Mouse (Mus musculus): ENCODE measurements around the gene Stx6.
"Not testable (repeated sequence)": the region's sequence is repeated elsewhere in the genome, so short reads cannot be mapped to it uniquely, and the experiment has no call there.

The Stx6 gene

GRCm38 (mm10) chr1:155167453-155167852 lies 8.9 kb downstream of the Stx6 start:
- no peak for DNase-seq (ENCODE audit: extremely low spot score)

- no peak for DNase-seq (ENCODE audit: extremely low spot score)
Measured at GRCm38 (mm10) chr1:155169935-155170334, 11.4 kb downstream of the Stx6 start.

GRCm38 (mm10) chr1:155172895-155173643 lies 14.6 kb downstream of the Stx6 start:
- DNase-seq (ENCODE audit: extremely low spot score): no peak

- not testable (repeated sequence) for DNase-seq (ENCODE audit: extremely low spot score)
Measured at GRCm38 (mm10) chr1:155173644-155174016, 15.1 kb downstream of the Stx6 start.

GRCm38 (mm10) chr1:155174424-155174823 lies 15.9 kb downstream of the Stx6 start:
- DNase-seq (ENCODE audit: extremely low spot score): no peak

- no peak for DNase-seq (ENCODE audit: extremely low spot score)
Measured at GRCm38 (mm10) chr1:155178192-155178924, 19.8 kb downstream of the Stx6 start.

GRCm38 (mm10) chr1:155184191-155184590 lies 25.7 kb downstream of the Stx6 start:
- no peak for DNase-seq (ENCODE audit: extremely low spot score)

- no peak for DNase-seq (ENCODE audit: extremely low spot score)
Measured at GRCm38 (mm10) chr1:155188656-155189055, 30.1 kb downstream of the Stx6 start.

GRCm38 (mm10) chr1:155191219-155191618 lies 32.7 kb downstream of the Stx6 start:
- DNase-seq (ENCODE audit: extremely low spot score): no peak

GRCm38 (mm10) chr1:155191671-155192070 lies 33.2 kb downstream of the Stx6 start:
- DNase-seq (ENCODE audit: extremely low spot score): no peak

- no peak for DNase-seq (ENCODE audit: extremely low spot score)
Measured at GRCm38 (mm10) chr1:155192805-155193368, 34.4 kb downstream of the Stx6 start.

GRCm38 (mm10) chr1:155196691-155197090 lies 38.2 kb downstream of the Stx6 start:
- no peak for DNase-seq (ENCODE audit: extremely low spot score)

- no peak for DNase-seq (ENCODE audit: extremely low spot score)
Measured at GRCm38 (mm10) chr1:155199522-155199921, 41.0 kb downstream of the Stx6 start.

GRCm38 (mm10) chr1:155200967-155201366 lies 42.5 kb downstream of the Stx6 start:
- no peak for DNase-seq (ENCODE audit: extremely low spot score)

GRCm38 (mm10) chr1:155201373-155201879 lies 42.9 kb downstream of the Stx6 start:
- no peak for DNase-seq (ENCODE audit: extremely low spot score)

- DNase-seq (ENCODE audit: extremely low spot score): no peak
Measured at GRCm38 (mm10) chr1:155201914-155202313, 43.4 kb downstream of the Stx6 start.

- no peak for DNase-seq (ENCODE audit: extremely low spot score)
Measured at GRCm38 (mm10) chr1:155202472-155202871, 44.0 kb downstream of the Stx6 start.

- no peak for DNase-seq (ENCODE audit: extremely low spot score)
Measured at GRCm38 (mm10) chr1:155203101-155203500, 44.6 kb downstream of the Stx6 start.

GRCm38 (mm10) chr1:155203954-155204353 lies 45.4 kb downstream of the Stx6 start:
- DNase-seq (ENCODE audit: extremely low spot score): no peak

GRCm38 (mm10) chr1:155204560-155205162 lies 46.1 kb downstream of the Stx6 start:
- DNase-seq (ENCODE audit: extremely low spot score): no peak

GRCm38 (mm10) chr1:155205311-155205710 lies 46.8 kb downstream of the Stx6 start:
- no peak for DNase-seq (ENCODE audit: extremely low spot score)

Data from embryo, embryonic 9.5 days (tissue).